Mouse (Mus musculus) small intestine, adult 2 months (tissue): ENCODE measurements at regions not wholly inside any gene's neighbourhood (a gene's known extent, or its start where the extent isn't known, plus 50 kb on each side); places are given as distances from the start of the nearest gene placed in this dataset.

Experiments
- H3K27ac ChIP-seq: fragments of 200-500 bp; 2 replicates; pipeline ENCODE4 v1.5.1; 2012; ENCODE audit warnings: low read depth, low read length, control low read depth, inconsistent platforms; ENCODE audit not compliant: insufficient read depth
- H3K27me3 ChIP-seq: fragments of 200-500 bp; 2 replicates; pipeline ENCODE4 v1.6.1; 2012; ENCODE audit warnings: mild to moderate bottlenecking, moderate library complexity, low read length, inconsistent platforms; ENCODE audit not compliant: control insufficient read depth, insufficient read depth
- H3K36me3 ChIP-seq: fragments of 200-500 bp; 2 replicates; pipeline ENCODE4 v1.6.1; 2012; ENCODE audit warnings: mild to moderate bottlenecking, low read length, control low read depth, inconsistent platforms; ENCODE audit not compliant: control insufficient read depth, insufficient read depth
- H3K4me1 ChIP-seq: fragments of 200-500 bp; 2 replicates; pipeline ENCODE4 v1.6.1; 2012; ENCODE audit warnings: low read length, inconsistent platforms, mixed read lengths; ENCODE audit not compliant: control insufficient read depth, insufficient read depth, insufficient read length
- H3K4me3 ChIP-seq: fragments of 200-500 bp; 2 replicates; pipeline ENCODE4 v1.5.1; 2012; ENCODE audit warnings: low read depth, mild to moderate bottlenecking, control low read depth, inconsistent platforms, low read length, moderate library complexity
- CTCF ChIP-seq: fragments of 200-500 bp; IDR thresholded peaks from 2 replicates; pipeline ENCODE4 v1.5.1; 2012; ENCODE audit warnings: low read depth, mild to moderate bottlenecking, control low read depth, inconsistent platforms, low read length, moderate library complexity, mixed read lengths; ENCODE audit not compliant: insufficient replicate concordance, insufficient read length; ENCODE audit errors: extremely low read depth
- POLR2A ChIP-seq: fragments of 200-500 bp; IDR thresholded peaks from 2 replicates; pipeline ENCODE4 v1.6.1; 2012; ENCODE audit warnings: low read depth, mild to moderate bottlenecking, control low read depth, inconsistent platforms, low read length, moderate library complexity

GRCm38 (mm10) chr3:38537770-38538169 is 53.1 kb upstream of the Ankrd50 start:
- Histone ChIP-seq H3K27me3 (no peaks in the 10 kb centered on the region), H3K36me3 (no peaks in the 10 kb centered on the region), H3K4me1 (0 out of 2 replicates have a peak, but pooled peaks cover 1% of the 10 kb centered on the region), H3K4me3 (no peak overlapping the region), H3K27ac (no peak overlapping the region)
- TF ChIP-seq POLR2A (no peak), CTCF (no peak)
